Mouse (Mus musculus): ENCODE measurements at regions not wholly inside any gene's neighbourhood (a gene's known extent, or its start where the extent isn't known, plus 50 kb on each side); places are given as distances from the start of the nearest gene placed in this dataset.

DNA sequence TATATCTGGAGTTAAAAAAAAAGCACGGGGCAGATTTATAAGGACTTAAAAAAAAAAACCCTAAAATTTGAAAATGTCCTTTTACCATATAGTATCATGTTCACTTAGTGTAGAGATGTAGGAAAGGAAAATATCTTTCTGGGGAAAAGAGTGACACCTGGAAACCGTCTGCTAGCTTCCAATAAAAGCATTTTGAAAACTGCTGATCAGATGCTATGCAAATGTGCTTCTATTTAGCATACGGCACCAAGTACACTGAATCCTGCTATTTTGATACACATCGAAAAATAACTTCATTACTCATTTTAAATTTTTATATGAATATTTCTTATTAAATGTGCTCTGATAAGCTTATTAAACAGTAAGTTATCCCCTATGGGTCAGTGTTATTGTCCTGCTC lies 148.1 kb upstream of the Rasa1 start:
- H3ac ChIP-seq (ENCODE audit: control insufficient read depth, insufficient read length), result no peak overlapping the region
- H3K79me2 ChIP-seq (ENCODE audit: control insufficient read depth, insufficient read depth), result no peaks in the 10 kb centered on the region
- H3K36me3 ChIP-seq (ENCODE audit: control insufficient read depth, insufficient read depth), result no peaks in the 10 kb centered on the region
- H3K27me3 ChIP-seq (ENCODE audit: control insufficient read depth, insufficient read depth, insufficient read length), result no peaks in the 10 kb centered on the region
- H3K4me2 ChIP-seq (ENCODE audit: low read depth), result no peak overlapping the region
- no peak for TF ChIP-seq MYOG (IDR thresholded peaks at IDR 0.05; ENCODE audit: control insufficient read depth in 1 of 3, insufficient read depth in 1 of 3, insufficient read length in 2 of 3, low read depth in 2 of 3)
- TF ChIP-seq CEBPB (IDR thresholded peaks at IDR 0.05; ENCODE audit: insufficient read depth, poor library complexity, severe bottlenecking), result no peak
- no peak for TF ChIP-seq MYOD1 (IDR thresholded peaks at IDR 0.05; ENCODE audit: control insufficient read depth in 1 of 3, insufficient read length in 2 of 3, low read depth in 2 of 3)
- TF ChIP-seq SRF (IDR thresholded peaks at IDR 0.05; ENCODE audit: control insufficient read depth, insufficient read length, low read depth), result no peak
- no peak for TF ChIP-seq USF1 (IDR thresholded peaks at IDR 0.05; ENCODE audit: low read depth)
- TF ChIP-seq MAX (IDR thresholded peaks at IDR 0.05; ENCODE audit: low read depth), result no peak
- no peak for TF ChIP-seq REST (IDR thresholded peaks at IDR 0.05; ENCODE audit: insufficient read depth, insufficient read length)
- no peak for TF ChIP-seq TCF12 (IDR thresholded peaks at IDR 0.05; ENCODE audit: insufficient read depth, poor library complexity, severe bottlenecking)
- no peak for TF ChIP-seq POLR2A (IDR thresholded peaks at IDR 0.05; ENCODE audit: insufficient read length, low read depth)
- no peak overlapping the region for H3K4me3 ChIP-seq

DNA sequence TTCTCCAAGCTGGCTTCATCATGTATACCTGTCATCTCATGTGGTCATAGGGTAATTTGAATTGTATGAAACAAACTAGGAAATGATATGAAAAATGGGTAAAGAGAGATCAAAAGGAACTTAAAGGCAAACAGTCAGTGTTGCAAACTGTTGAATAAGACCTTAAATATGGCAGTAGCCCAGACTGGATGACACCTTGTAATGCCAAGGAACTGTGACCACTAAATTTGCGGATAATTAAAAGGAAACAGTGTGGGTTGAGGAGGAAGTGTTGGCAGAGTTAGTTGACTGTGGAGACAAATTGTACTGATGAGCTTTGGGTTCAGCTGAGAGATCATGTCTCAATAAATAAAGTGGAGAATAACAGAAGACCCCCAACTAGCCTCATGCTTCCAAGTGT lies 147.3 kb upstream of the Rasa1 start:
- Histone ChIP-seq H3K36me3 (ENCODE audit: control insufficient read depth, insufficient read depth) (no peaks in the 10 kb centered on the region), H3K27me3 (ENCODE audit: control insufficient read depth, insufficient read depth, insufficient read length) (no peaks in the 10 kb centered on the region), H3K4me3 (no peak overlapping the region), H3K4me2 (ENCODE audit: low read depth) (no peak overlapping the region), H3K79me2 (ENCODE audit: control insufficient read depth, insufficient read depth) (no peaks in the 10 kb centered on the region), H3ac (ENCODE audit: control insufficient read depth, insufficient read length) (no peak overlapping the region)
- no peak for TF ChIP-seq REST (IDR thresholded peaks at IDR 0.05; ENCODE audit: insufficient read depth, insufficient read length)
- no peak for TF ChIP-seq MAX (IDR thresholded peaks at IDR 0.05; ENCODE audit: low read depth)
- no peak for TF ChIP-seq SRF (IDR thresholded peaks at IDR 0.05; ENCODE audit: control insufficient read depth, insufficient read length, low read depth)
- no peak for TF ChIP-seq E2F4 (IDR thresholded peaks at IDR 0.05; ENCODE audit: insufficient read depth)
- TF ChIP-seq TCF12 (IDR thresholded peaks at IDR 0.05; ENCODE audit: insufficient read depth, poor library complexity, severe bottlenecking), result no peak
- TF ChIP-seq MYOG (IDR thresholded peaks at IDR 0.05; ENCODE audit: control insufficient read depth in 1 of 3, insufficient read depth in 1 of 3, insufficient read length in 2 of 3, low read depth in 2 of 3), result no peak
- TF ChIP-seq POLR2A (IDR thresholded peaks at IDR 0.05; ENCODE audit: insufficient read length, low read depth), result no peak
- TF ChIP-seq MYOD1 (IDR thresholded peaks at IDR 0.05; ENCODE audit: control insufficient read depth in 1 of 3, insufficient read length in 2 of 3, low read depth in 2 of 3), result no peak
- no peak for TF ChIP-seq POLR2AphosphoS2 (IDR thresholded peaks at IDR 0.05; ENCODE audit: insufficient read length, low read depth)
- no peak for TF ChIP-seq USF1 (IDR thresholded peaks at IDR 0.05; ENCODE audit: low read depth)
- no peak for TF ChIP-seq CEBPB (IDR thresholded peaks at IDR 0.05; ENCODE audit: insufficient read depth, poor library complexity, severe bottlenecking)
- TF ChIP-seq TCF3 (IDR thresholded peaks at IDR 0.05; ENCODE audit: insufficient read length, low read depth), result no peak

DNA sequence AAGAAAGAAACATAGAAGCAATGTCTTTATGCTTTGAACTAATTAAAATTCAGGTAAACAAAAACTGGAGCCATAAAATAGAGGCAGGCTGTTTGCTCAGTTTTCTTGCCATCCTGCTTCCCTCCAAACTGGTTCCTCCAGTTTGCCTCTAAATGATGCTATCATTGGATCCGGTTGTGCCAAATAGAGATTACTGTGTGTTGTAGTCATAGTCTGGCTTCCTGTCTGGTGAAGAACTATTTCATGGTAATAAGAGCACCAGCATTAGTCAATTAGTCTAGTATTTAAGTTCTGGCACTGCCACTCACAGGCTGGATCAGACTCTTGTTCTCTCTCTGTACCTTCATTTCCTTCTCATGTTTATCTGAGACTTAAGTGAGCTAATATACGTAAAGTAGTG lies 141.9 kb upstream of the Rasa1 start:
- Histone ChIP-seq H3K79me2 (ENCODE audit: control insufficient read depth, insufficient read depth) (no peaks in the 10 kb centered on the region), H3K4me3 (no peak overlapping the region), H3K27me3 (ENCODE audit: control insufficient read depth, insufficient read depth, insufficient read length) (no peaks in the 10 kb centered on the region), H3K36me3 (ENCODE audit: control insufficient read depth, insufficient read depth) (no peaks in the 10 kb centered on the region), H3K4me2 (ENCODE audit: low read depth) (peak overlapping the region; percentile 57), H3ac (ENCODE audit: control insufficient read depth, insufficient read length) (no peak overlapping the region)
- TF ChIP-seq TCF3 (IDR thresholded peaks at IDR 0.05; ENCODE audit: insufficient read length, low read depth) (no peak), TCF12 (IDR thresholded peaks at IDR 0.05; ENCODE audit: insufficient read depth, poor library complexity, severe bottlenecking) (no peak), MAX (IDR thresholded peaks at IDR 0.05; ENCODE audit: low read depth) (no peak), CEBPB (IDR thresholded peaks at IDR 0.05; ENCODE audit: insufficient read depth, poor library complexity, severe bottlenecking) (no peak), POLR2AphosphoS2 (IDR thresholded peaks at IDR 0.05; ENCODE audit: insufficient read length, low read depth) (no peak), POLR2A (IDR thresholded peaks at IDR 0.05; ENCODE audit: insufficient read length, low read depth) (no peak), MYOD1 (IDR thresholded peaks at IDR 0.05; ENCODE audit: control insufficient read depth in 1 of 3, insufficient read length in 2 of 3, low read depth in 2 of 3) (no peak), USF1 (IDR thresholded peaks at IDR 0.05; ENCODE audit: low read depth) (no peak), REST (IDR thresholded peaks at IDR 0.05; ENCODE audit: insufficient read depth, insufficient read length) (no peak), SRF (IDR thresholded peaks at IDR 0.05; ENCODE audit: control insufficient read depth, insufficient read length, low read depth) (no peak), MYOG (IDR thresholded peaks at IDR 0.05; ENCODE audit: control insufficient read depth in 1 of 3, insufficient read depth in 1 of 3, insufficient read length in 2 of 3, low read depth in 2 of 3) (no peak), E2F4 (IDR thresholded peaks at IDR 0.05; ENCODE audit: insufficient read depth) (no peak)

DNA sequence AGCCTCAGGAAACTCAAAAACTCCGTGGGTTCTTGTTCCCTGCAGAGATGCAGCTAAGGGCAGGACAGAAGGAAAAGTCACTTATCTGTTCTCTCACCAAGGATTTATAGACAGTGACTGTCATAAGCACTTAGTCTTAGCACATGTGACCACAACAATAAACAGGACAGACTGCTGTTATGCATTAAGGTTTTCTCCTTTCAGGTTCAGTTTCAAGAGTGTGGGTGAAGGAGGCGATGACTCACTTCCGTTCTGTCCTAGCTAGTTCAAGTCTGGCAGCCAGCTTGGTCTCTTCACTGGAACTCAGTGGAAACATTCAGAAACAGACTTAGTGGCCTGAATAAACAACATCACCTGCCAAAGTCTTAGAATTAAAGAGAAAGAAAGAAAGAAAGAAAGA lies 141.1 kb upstream of the Rasa1 start:
- Histone ChIP-seq H3K36me3 (ENCODE audit: control insufficient read depth, insufficient read depth) (no peaks in the 10 kb centered on the region), H3K4me2 (ENCODE audit: low read depth) (peak overlapping the region; percentile 51), H3ac (ENCODE audit: control insufficient read depth, insufficient read length) (no peak overlapping the region), H3K79me2 (ENCODE audit: control insufficient read depth, insufficient read depth) (no peaks in the 10 kb centered on the region), H3K27me3 (ENCODE audit: control insufficient read depth, insufficient read depth, insufficient read length) (no peaks in the 10 kb centered on the region), H3K4me3 (no peak overlapping the region)
- TF ChIP-seq USF1 (IDR thresholded peaks at IDR 0.05; ENCODE audit: low read depth) (peak; percentile 86), TCF3 (IDR thresholded peaks at IDR 0.05; ENCODE audit: insufficient read length, low read depth) (no peak)

DNA sequence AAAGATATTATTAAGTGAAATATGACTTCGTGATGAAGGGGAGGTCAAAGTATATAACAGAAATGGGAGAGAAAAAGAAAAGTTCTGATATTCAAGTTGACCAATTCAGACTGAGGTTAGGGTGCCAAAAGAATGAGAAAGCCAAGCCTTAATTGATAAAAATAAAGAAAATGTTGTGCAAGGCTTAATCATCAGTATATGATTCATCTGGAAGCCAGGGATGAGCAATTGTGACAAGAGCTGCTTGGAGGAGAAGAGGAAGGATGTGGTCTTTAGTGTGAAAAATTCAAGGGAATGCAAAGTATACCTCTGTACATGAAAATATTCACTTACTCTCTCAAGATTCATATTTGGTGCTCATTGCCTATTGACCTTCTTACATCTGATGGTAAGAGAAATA lies 129.7 kb upstream of the Rasa1 start:
- Histone ChIP-seq H3K36me3 (ENCODE audit: control insufficient read depth, insufficient read depth) (no peaks in the 10 kb centered on the region), H3ac (ENCODE audit: control insufficient read depth, insufficient read length) (no peak overlapping the region), H3K27me3 (ENCODE audit: control insufficient read depth, insufficient read depth, insufficient read length) (no peaks in the 10 kb centered on the region), H3K79me2 (ENCODE audit: control insufficient read depth, insufficient read depth) (no peaks in the 10 kb centered on the region), H3K4me3 (no peak overlapping the region), H3K4me2 (ENCODE audit: low read depth) (no peak overlapping the region)
- TF ChIP-seq CEBPB (IDR thresholded peaks at IDR 0.05; ENCODE audit: insufficient read depth, poor library complexity, severe bottlenecking), result peak; percentile 75
- no peak for TF ChIP-seq SRF (IDR thresholded peaks at IDR 0.05; ENCODE audit: control insufficient read depth, insufficient read length, low read depth)
- no peak for TF ChIP-seq TCF3 (IDR thresholded peaks at IDR 0.05; ENCODE audit: insufficient read length, low read depth)
